Mouse (Mus musculus): ENCODE data around the gene Fnbp4. TPM values are rescaled to one million over a fixed set of nuclear protein-coding genes. Genes with fewer than 3 reads are reported as not detected.

Gene Fnbp4
- 41.2 TPM for polyA plus RNA-seq (2015; fragmentation: Illumina TruSeq; extraction: RNeasy Lipid Tissue Mini Kit (QIAGEN cat#74804); ENCODE audit: low read depth, low replicate concordance)

DNA sequence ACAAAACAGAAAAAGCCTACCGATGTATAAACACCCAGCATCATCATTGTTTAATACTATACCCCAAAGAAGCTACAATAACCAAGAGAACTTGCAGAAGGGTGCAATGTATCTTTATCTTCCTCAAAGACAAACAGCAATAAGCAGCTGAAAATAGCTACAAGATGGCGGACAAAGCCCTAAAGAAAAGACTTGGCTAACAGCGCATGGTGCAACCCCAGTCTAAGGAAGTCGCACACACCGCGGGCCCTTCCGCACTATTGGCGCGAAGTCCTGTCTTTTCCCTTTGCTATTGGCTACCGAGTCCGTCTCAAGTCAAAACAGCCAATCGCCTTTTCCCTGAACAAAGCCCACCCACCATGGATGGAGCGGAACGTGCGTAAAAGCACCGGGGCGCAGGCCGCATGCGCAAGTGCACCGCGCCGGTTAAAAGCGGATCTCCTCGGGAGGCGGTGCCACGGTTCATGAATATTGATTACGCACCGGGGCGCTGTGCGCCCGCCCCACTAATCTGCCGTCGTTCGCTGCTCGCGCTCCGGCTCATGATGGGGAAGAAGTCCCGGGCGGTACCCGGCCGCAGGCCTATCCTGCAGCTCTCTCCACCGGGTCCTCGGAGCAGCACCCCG lies at the start of gene Fnbp4:
Gene Fnbp4 (plus strand): TSS at position 318 of the 626 bp plus-strand sequence.

GRCm38 (mm10) chr2:90782458-90782857 lies 37.3 kb downstream of the Fnbp4 start, which contains the start of gene Agbl2:
Gene Agbl2 (plus strand): TSS chr2:90782727.

Other genes with a start within 250 kb of the Fnbp4 start
- 39.9 TPM for gene Ptprj, start 164.7 kb upstream of the Fnbp4 start, polyA plus RNA-seq (2015; fragmentation: Illumina TruSeq; extraction: RNeasy Lipid Tissue Mini Kit (QIAGEN cat#74804); ENCODE audit: low read depth, low replicate concordance)
- gene Nup160, start 68.2 kb upstream of the Fnbp4 start, polyA plus RNA-seq (2015; fragmentation: Illumina TruSeq; extraction: RNeasy Lipid Tissue Mini Kit (QIAGEN cat#74804); ENCODE audit: low read depth, low replicate concordance): 8.0 TPM
- gene Agbl2, start 37.4 kb downstream of the Fnbp4 start, polyA plus RNA-seq (2015; fragmentation: Illumina TruSeq; extraction: RNeasy Lipid Tissue Mini Kit (QIAGEN cat#74804); ENCODE audit: low read depth, low replicate concordance): 1.5 TPM
- 167 TPM for gene Mtch2, start 101.8 kb downstream of the Fnbp4 start, polyA plus RNA-seq (2015; fragmentation: Illumina TruSeq; extraction: RNeasy Lipid Tissue Mini Kit (QIAGEN cat#74804); ENCODE audit: low read depth, low replicate concordance)
- 109 TPM for gene C1qtnf4, start 140.5 kb downstream of the Fnbp4 start, polyA plus RNA-seq (2015; fragmentation: Illumina TruSeq; extraction: RNeasy Lipid Tissue Mini Kit (QIAGEN cat#74804); ENCODE audit: low read depth, low replicate concordance)
- 34.2 TPM for gene Kbtbd4, start 159.4 kb downstream of the Fnbp4 start, polyA plus RNA-seq (2015; fragmentation: Illumina TruSeq; extraction: RNeasy Lipid Tissue Mini Kit (QIAGEN cat#74804); ENCODE audit: low read depth, low replicate concordance)
- 281 TPM for gene Ndufs3, start 159.5 kb downstream of the Fnbp4 start, polyA plus RNA-seq (2015; fragmentation: Illumina TruSeq; extraction: RNeasy Lipid Tissue Mini Kit (QIAGEN cat#74804); ENCODE audit: low read depth, low replicate concordance)
- 74.4 TPM for gene Celf1, start 195.0 kb downstream of the Fnbp4 start, polyA plus RNA-seq (2015; fragmentation: Illumina TruSeq; extraction: RNeasy Lipid Tissue Mini Kit (QIAGEN cat#74804); ENCODE audit: low read depth, low replicate concordance)

All from brain, adult 10 weeks (tissue).